Mouse (Mus musculus) lung, adult 2 months (tissue): ENCODE data around the gene Pck1.

Source experiments
- CTCF ChIP-seq: fragments of 200-500 bp; IDR thresholded peaks from 2 replicates; pipeline ENCODE4 v1.5.1; 2011; ENCODE audit warnings: mild to moderate bottlenecking, low read length, control low read depth; ENCODE audit not compliant: insufficient read depth
- POLR2A ChIP-seq: fragments of 200-500 bp; IDR thresholded peaks from 2 replicates; pipeline ENCODE4 v1.6.1; 2011; ENCODE audit warnings: low read depth, mild to moderate bottlenecking, control low read depth, low read length, borderline replicate concordance; ENCODE audit errors: extremely low read depth

DNA sequence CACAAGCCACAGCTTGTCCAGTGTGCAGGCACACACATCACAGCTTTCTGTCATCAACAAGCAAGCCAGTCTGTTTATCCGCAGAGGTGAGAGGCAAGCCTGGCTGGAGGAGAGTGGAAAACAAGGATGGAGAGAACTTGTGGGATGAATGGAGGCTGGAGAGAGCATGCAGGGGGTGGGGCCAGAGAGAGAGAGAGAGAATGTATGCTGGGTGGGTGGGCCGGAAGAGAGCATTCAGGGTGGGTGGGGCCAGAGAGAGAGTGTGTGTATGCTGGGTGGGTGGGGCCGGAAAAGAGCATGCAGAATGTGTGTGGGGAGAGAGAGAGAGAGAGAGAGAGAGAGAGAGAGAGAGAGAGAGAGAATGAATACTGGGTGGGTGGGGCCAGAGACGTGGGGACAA lies 51.8 kb downstream of the Pck1 start:
- TF ChIP-seq CTCF (no peak), POLR2A (no peak)
